10 mouse cellular contexts compared by ENCODE assay signal in the genomic region with DNA sequence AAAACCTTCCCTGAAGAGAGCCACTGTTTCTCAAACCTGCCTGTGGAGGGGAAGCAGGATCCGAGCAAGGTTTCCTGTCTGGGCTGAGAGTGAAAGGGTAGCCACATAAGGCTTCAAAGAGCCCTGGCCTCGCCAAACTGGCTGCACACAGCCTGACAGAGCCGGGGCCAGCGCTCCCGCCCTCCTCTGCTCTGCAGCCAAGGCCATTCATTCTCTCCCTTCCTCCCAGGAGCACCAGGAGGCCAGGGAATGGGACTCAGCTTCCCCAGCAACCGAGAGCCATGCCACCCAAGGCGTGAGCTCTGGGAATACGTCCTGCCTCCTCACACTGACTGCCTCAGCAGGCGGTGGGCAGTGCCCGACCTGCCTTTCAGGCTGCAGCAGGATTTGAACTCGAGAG. TPM values are rescaled to one million over a fixed set of nuclear protein-coding genes. Genes with fewer than 3 reads are reported as not detected.
DNase-seq lines count a peak whose midpoint lies in the region; ATAC-seq lines count a peak whose summit lies in the region.
"Had no signal": no experiment of that assay in that cellular context is flagged by ENCODE, and none has a peak within 500 bp of the region (broad histone marks: within the 10 kb centered on the region; RNA-seq: fewer than 3 reads in every experiment).

No protein-coding gene starts in this region.

- H3K4me1 ChIP-seq in embryonic facial prominence, embryonic 15.5 days, result peaks cover 18% of the 10 kb centered on the region
- H3K4me1 ChIP-seq in hindbrain, embryonic 14.5 days (replicated peaks; ENCODE audit: control insufficient read depth, insufficient read depth, low read length), result peaks cover 4% of the 10 kb centered on the region; the same call in 1 of the 2 replicates
- peaks cover 21% of the 10 kb centered on the region for H3K4me1 ChIP-seq in midbrain, embryonic 13.5 days (replicated peaks)

- no peaks in the 10 kb centered on the region for H3K36me3 ChIP-seq in embryonic facial prominence, embryonic 15.5 days
- no peaks in the 10 kb centered on the region for H3K36me3 ChIP-seq in hindbrain, embryonic 14.5 days (replicated peaks; ENCODE audit: control insufficient read depth, insufficient read depth)
- H3K36me3 ChIP-seq in midbrain, embryonic 13.5 days, result no peaks in the 10 kb centered on the region
- H3K36me3 ChIP-seq: liver, embryonic 15.5 days had no signal

- peak overlapping the region; percentile 66 for H3K4me2 ChIP-seq in embryonic facial prominence, embryonic 15.5 days (replicated peaks)
- H3K4me2 ChIP-seq in hindbrain, embryonic 14.5 days (replicated peaks), result 0 out of 2 replicates have a peak overlapping the region, but pooled peaks have one; percentile 72
- peak overlapping the region; percentile 83; the same call in 1 of the 2 replicates for H3K4me2 ChIP-seq in midbrain, embryonic 13.5 days (replicated peaks)

- peak overlapping the region; percentile 43; the same call in 1 of the 2 replicates for H3K4me3 ChIP-seq in embryonic facial prominence, embryonic 15.5 days (replicated peaks)
- H3K4me3 ChIP-seq in hindbrain, embryonic 14.5 days (replicated peaks; ENCODE audit: low read length), result peak overlapping the region; percentile 34; the same call in 1 of the 2 replicates
- 0 out of 2 replicates have a peak overlapping the region, but pooled peaks have one; percentile 3 for H3K4me3 ChIP-seq in midbrain, embryonic 13.5 days (replicated peaks)

- DNase-seq in cerebellum, adult 11-12 months, result peak; percentile 10
- peak; percentile 6 for DNase-seq in adrenal gland, adult 8-10 months
- DNase-seq in hindbrain, embryonic 14.5 days (ENCODE audit: low spot score), result no peak
- DNase-seq in urinary bladder, postnatal 4 days (ENCODE audit: low spot score in 2 of 2), result no peak
- DNase-seq in lung, postnatal 36 days, result no peak

- no peak for ATAC-seq in cerebellum, adult (ENCODE audit: insufficient number of reproducible peaks, low FRiP score, low TSS enrichment)
- no peak for ATAC-seq in embryonic facial prominence, embryonic 15.5 days (ENCODE audit: insufficient number of reproducible peaks, low FRiP score, low TSS enrichment, low read depth)
- no peak for ATAC-seq in hindbrain, embryonic 14.5 days (ENCODE audit: low FRiP score)
- no peak for ATAC-seq in midbrain, embryonic 13.5 days

- H3K9me3 ChIP-seq in embryonic facial prominence, embryonic 15.5 days (replicated peaks), result no peaks in the 10 kb centered on the region
- no peaks in the 10 kb centered on the region for H3K9me3 ChIP-seq in hindbrain, embryonic 14.5 days (ENCODE audit: control insufficient read depth, low read length)
- no peaks in the 10 kb centered on the region for H3K9me3 ChIP-seq in midbrain, embryonic 13.5 days
- H3K9me3 ChIP-seq: liver, embryonic 15.5 days had no signal

- no peak overlapping the region for H3K27ac ChIP-seq in embryonic facial prominence, embryonic 15.5 days (replicated peaks)
- no peak overlapping the region for H3K27ac ChIP-seq in hindbrain, embryonic 14.5 days
- no peak overlapping the region for H3K27ac ChIP-seq in midbrain, embryonic 13.5 days
- H3K27ac ChIP-seq: liver, embryonic 15.5 days had no signal

- WGBS in embryonic facial prominence, embryonic 15.5 days, result 10% methylated on average over 11 of the region's 11 CpGs
- WGBS in hindbrain, embryonic 14.5 days, result 6% methylated on average over 11 of the region's 11 CpGs
- WGBS in midbrain, embryonic 13.5 days, result 8% methylated on average over 11 of the region's 11 CpGs

- no peak overlapping the region for H3K9ac ChIP-seq in embryonic facial prominence, embryonic 15.5 days
- no peak overlapping the region for H3K9ac ChIP-seq in hindbrain, embryonic 14.5 days
- H3K9ac ChIP-seq in midbrain, embryonic 13.5 days (replicated peaks), result no peak overlapping the region
- H3K9ac ChIP-seq: liver, embryonic 15.5 days had no signal

- peaks cover 51% of the 10 kb centered on the region for H3K27me3 ChIP-seq in embryonic facial prominence, embryonic 15.5 days
- peaks cover 25% of the 10 kb centered on the region for H3K27me3 ChIP-seq in hindbrain, embryonic 14.5 days (ENCODE audit: control insufficient read depth, insufficient read depth, low read length)
- peaks cover 52% of the 10 kb centered on the region for H3K27me3 ChIP-seq in midbrain, embryonic 13.5 days

RNA-seq across cellular contexts. Expression of a gene that starts 1.5 kb away (rescaled TPM):
- under 1 TPM in 3 of 4 experiments, not detected in 1; 0.18 to 0.35 (median 0.35) TPM for total RNA-seq in adrenal gland, adult 8-10 months (2022)
- polyA plus RNA-seq in embryonic facial prominence, embryonic 15.5 days (2015; fragmentation: Nextera tagmentation; extraction: Ambion mirVana), result 9.2 and 9.4 TPM in 2 replicates
- 2.0 and 2.8 TPM in 2 replicates for polyA plus RNA-seq in hindbrain, embryonic 14.5 days (2014; fragmentation: Nextera tagmentation; extraction: Ambion mirVana)
- polyA plus RNA-seq in midbrain, embryonic 13.5 days (2015; fragmentation: Nextera tagmentation; extraction: Ambion mirVana), result 0.69 and 0.93 TPM in 2 replicates
- total RNA-seq: common myeloid progenitor, adult 5-6 weeks had no signal
- polyA plus RNA-seq: liver, embryonic 15.5 days had no signal

RNA-seq across cellular contexts. Expression of a gene that starts 35.9 kb away (rescaled TPM):
- 10 to 100 TPM; 20.7 to 26.4 (median 25.5) TPM for total RNA-seq in adrenal gland, adult 8-10 months (2022)
- polyA plus RNA-seq in embryonic facial prominence, embryonic 15.5 days (2015; fragmentation: Nextera tagmentation; extraction: Ambion mirVana), result 4.5 and 5.5 TPM in 2 replicates
- 1.1 and 3.3 TPM in 2 replicates for polyA plus RNA-seq in hindbrain, embryonic 14.5 days (2014; fragmentation: Nextera tagmentation; extraction: Ambion mirVana)
- polyA plus RNA-seq in midbrain, embryonic 13.5 days (2015; fragmentation: Nextera tagmentation; extraction: Ambion mirVana), result 1.6 and 1.9 TPM in 2 replicates

RNA-seq across cellular contexts. Expression of a gene that starts 48.8 kb away (rescaled TPM):
- total RNA-seq in adrenal gland, adult 8-10 months (2022), result not detected
- not detected in 2 replicates for polyA plus RNA-seq in embryonic facial prominence, embryonic 15.5 days (2015; fragmentation: Nextera tagmentation; extraction: Ambion mirVana)
- not detected in 2 replicates for polyA plus RNA-seq in hindbrain, embryonic 14.5 days (2014; fragmentation: Nextera tagmentation; extraction: Ambion mirVana)
- polyA plus RNA-seq in midbrain, embryonic 13.5 days (2015; fragmentation: Nextera tagmentation; extraction: Ambion mirVana), result not detected in 2 replicates
- total RNA-seq: common myeloid progenitor, adult 5-6 weeks had no signal
- polyA plus RNA-seq: liver, embryonic 15.5 days had no signal

RNA-seq across cellular contexts. Expression of a gene that starts 50.1 kb away (rescaled TPM):
- 10 to 100 TPM; 10.9 to 15.5 (median 13.1) TPM for total RNA-seq in adrenal gland, adult 8-10 months (2022)
- polyA plus RNA-seq in embryonic facial prominence, embryonic 15.5 days (2015; fragmentation: Nextera tagmentation; extraction: Ambion mirVana), result 49.4 and 50.9 TPM in 2 replicates
- polyA plus RNA-seq in hindbrain, embryonic 14.5 days (2014; fragmentation: Nextera tagmentation; extraction: Ambion mirVana), result 50.8 and 52.8 TPM in 2 replicates
- 66.7 and 72.9 TPM in 2 replicates for polyA plus RNA-seq in midbrain, embryonic 13.5 days (2015; fragmentation: Nextera tagmentation; extraction: Ambion mirVana)

RNA-seq across cellular contexts. Expression of a gene that starts 58.1 kb away (rescaled TPM):
- total RNA-seq in adrenal gland, adult 8-10 months (2022), result 10 to 100 TPM; 64.8 to 87.4 (median 71.6) TPM
- polyA plus RNA-seq in embryonic facial prominence, embryonic 15.5 days (2015; fragmentation: Nextera tagmentation; extraction: Ambion mirVana), result 254 and 268 TPM in 2 replicates
- 141 and 151 TPM in 2 replicates for polyA plus RNA-seq in hindbrain, embryonic 14.5 days (2014; fragmentation: Nextera tagmentation; extraction: Ambion mirVana)
- 152 and 160 TPM in 2 replicates for polyA plus RNA-seq in midbrain, embryonic 13.5 days (2015; fragmentation: Nextera tagmentation; extraction: Ambion mirVana)

Comparison
In these comparisons a context has a peak if more than half of its experiments do, and no peak if none do; other contexts are left out.
1. DNase-seq: peak in cerebellum, adult 11-12 months (single experiment) and adrenal gland, adult 8-10 months (single experiment); none in hindbrain, embryonic 14.5 days (single experiment), urinary bladder, postnatal 4 days (0 of 2) and lung, postnatal 36 days (single experiment).
2. Peak in every context shown above with its lines, with median percentiles within 50 percentile points of each other: H3K4me2 ChIP-seq and H3K4me3 ChIP-seq.